Mouse (Mus musculus) ovary, postnatal 14 days (tissue): ENCODE measurements around the gene Kin.
A peak's percentile ranks its signal among the peaks of the same experiment; 100 is the strongest.

ENCODE experiments used
- DNase-seq: peaks from one replicate; pipeline ENCODE4 v3.0.0; 2022; ENCODE audit warnings: low spot score

The Kin gene

DNA sequence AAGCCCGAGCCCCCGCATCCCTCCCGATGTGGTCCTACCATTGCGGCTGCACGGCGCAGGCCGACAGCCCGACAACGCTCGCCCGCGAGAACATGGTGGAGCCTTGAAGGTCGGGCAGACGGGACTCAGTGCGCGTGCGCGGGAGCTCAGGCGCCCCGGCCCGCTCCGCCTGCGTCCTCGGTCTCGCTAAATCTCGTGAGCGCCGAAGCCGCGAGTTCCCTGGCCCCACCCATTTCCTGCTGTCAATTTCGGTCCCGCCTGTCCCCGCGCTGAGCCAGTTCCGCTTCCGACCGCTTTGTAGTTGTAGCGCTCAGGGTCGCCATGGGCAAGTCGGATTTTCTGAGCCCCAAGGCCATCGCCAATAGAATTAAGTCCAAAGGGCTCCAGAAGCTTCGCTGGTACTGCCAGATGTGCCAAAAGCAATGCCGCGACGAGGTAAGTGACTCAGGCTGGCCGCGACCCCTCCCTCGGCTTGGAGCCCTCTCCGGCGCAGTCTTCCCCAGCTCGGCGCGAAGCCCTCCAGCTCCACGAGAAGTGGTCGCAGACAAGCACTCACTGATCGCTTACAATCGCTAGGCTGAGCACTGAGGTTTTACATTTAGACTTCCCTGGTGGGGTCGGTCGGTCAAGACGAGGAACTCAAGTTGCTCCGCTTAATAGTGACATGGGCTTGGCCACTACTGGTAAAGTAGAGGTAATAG, at the start of gene Kin, which contains the start of gene Atp5c1:
Kin (plus strand) TSS at position 284 of the 701 bp plus-strand sequence.
Atp5c1 (minus strand) TSS at position 201 of the 701 bp plus-strand sequence.
- DNase-seq: peak; percentile 92

DNA sequence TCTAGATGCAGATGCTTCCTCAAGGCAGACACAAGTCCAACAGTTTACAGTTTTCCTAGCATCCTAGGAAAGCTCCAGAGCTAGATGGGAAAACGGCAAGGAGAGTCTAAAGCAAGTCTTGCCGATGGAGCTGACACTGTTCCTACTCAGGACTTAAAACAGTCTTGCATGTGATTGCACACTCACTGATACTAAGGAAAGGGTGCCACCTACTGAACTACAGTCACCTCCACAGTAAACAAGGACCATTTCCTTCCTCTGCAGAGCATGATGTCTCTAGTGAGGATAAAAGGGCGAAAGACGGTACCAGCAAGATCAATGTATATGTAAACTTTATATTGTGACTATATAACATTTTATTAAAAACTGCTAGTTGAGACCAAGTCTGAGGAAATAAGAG, 46.7 kb upstream of the Kin start:
- DNase-seq: no peak

DNA sequence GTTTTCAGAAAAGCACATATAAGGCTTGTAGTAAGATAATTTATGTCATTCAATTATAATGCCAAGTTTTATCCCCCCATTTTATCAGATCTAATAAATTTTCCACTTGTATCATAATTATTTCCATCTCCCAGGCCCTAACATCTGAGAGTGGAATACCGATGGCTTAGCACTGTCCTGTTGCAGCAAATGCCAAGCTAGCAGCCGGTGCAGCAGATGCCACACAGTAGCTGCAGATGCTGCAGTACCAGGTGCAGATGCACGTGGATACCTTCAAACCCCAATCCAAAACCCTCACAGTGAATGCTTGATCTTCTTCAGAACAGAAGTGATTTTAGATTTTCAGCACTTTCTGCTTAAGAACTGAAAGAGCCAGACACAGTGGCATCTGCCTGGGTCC, 45.4 kb upstream of the Kin start:
- no peak for DNase-seq

DNA sequence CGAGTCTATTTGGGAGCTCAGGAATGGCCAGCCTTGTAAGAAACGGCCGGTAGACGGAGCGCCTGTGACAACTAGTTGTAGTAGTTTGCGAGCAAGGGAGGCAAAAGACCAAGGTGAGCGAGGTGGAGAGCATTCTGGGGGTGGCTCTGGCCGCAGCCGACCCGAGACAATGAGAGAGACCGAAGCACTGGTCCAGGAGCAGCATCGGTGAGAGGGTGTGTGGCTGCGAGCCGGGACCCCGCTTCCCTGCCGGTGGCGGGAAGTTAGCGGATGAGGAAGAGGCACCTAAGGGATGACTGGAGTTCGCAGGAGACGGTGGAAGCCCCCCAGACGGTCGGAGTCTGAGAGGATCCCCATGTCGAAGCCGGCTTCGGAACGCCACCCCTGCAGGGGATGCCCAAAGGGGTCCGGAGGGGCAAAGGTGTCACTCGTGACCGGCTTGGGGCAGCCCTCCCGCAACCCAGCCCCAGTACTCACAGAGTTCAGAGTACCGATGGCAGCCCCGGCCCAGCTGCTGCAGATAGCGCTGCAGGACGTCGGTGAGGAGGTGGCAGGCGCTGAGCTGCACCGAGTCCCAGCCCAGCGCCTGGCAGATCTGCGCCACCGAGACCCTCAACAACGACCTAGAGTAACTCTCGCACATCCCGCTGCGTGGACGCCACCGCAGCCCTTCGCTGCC, 32.5 kb upstream of the Kin start:
- DNase-seq: peak; percentile 7

DNA sequence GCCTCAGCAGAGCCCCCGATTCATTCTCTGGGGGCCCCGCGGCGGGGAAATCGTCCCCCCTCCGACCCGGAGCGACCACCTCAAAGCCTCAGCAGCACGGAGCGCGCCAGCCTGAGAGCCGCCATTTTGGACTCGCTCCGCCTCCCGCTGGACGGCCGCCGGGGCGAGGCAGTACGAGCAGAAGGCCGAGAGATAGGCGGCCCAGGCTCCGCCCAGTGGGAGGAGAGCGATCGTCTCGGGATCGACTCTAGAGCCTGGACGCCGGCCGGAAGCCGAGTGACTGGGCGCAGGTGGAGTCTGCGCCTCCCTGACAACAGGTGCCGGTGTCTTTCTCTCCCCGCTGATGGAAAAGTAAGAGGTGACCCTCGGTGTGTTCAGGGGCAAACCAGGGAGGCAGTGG, 31.9 kb upstream of the Kin start, which contains the start of gene Taf3:
Taf3 (minus strand) TSS at position 136 of the 400 bp plus-strand sequence.
- peak; percentile 85 for DNase-seq

DNA sequence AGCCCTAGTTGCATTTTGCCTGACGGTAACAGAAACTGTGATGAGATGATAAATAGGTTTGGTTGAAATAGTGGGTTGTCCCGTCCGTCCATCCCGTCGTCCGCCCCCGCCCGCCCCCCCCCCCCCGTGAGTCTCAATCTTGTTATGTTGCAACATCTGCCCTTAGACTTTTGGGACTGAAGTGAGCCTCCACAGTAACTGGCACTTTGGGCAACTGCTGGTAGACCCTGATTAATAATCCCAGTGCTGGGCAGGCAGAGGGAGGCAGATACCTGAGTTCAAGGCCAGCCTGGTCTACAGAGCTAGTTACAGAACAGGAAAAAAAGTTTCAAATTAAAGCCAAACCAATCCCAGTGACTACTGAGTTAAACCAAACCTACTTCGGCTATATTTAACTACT, 30.9 kb upstream of the Kin start:
- no peak for DNase-seq

DNA sequence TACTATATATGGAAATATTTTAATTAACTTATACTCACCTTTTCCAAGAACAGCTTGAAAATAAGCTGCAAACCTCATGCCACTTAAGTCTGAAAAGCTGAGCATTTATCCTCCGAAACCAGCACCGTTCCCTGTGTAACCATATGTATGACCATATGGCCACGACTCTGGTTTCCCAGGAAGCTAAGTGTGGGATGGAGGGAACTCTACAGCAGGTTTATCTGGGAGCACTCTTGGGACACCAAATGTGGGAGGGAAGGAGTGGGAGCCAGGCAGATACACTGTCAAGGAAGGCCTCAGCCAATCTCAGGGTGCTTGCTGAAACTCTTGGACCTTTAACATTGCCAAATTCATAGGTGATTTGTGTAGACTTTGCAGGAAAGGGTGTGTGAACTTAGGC, 29.5 kb upstream of the Kin start:
- no peak for DNase-seq

DNA sequence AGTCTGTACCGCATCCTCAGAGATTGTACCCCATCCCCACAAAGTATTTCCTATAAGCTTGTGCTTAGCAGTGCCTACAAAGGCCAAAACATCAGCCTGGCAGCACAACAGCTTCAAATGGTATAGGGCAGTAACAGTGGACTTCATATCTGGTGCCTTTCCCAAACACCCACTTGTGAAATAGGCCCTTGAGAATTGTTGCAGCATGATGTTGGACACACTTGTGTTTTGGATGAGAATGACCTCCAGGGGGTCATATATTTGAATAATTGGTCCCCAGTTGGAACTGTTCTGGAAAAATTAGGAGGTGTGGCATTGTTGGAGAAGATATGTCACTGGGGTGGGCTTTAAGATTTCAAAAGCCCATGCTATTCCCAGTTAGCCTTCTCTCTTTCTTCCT, 28.4 kb upstream of the Kin start:
- DNase-seq: no peak

DNA sequence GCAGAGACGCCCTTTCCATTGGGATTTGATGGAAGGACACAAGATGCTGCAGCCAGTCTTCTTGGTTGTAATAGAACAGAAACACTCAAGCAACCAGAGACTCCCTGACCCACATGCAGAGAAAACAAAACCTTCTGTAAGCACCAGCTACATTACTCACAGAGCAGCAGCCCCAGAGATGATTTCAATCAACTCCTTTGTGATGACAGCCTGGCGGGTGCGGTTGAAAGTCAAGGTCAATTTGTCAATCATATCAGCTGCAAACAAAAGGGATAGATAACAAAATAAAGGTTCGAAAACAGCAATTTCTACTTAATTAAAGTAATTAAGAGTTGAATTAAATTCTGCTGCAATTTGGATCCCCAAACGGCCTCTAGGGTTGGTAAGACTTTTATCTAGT, 21.6 kb upstream of the Kin start:
- DNase-seq: no peak

DNA sequence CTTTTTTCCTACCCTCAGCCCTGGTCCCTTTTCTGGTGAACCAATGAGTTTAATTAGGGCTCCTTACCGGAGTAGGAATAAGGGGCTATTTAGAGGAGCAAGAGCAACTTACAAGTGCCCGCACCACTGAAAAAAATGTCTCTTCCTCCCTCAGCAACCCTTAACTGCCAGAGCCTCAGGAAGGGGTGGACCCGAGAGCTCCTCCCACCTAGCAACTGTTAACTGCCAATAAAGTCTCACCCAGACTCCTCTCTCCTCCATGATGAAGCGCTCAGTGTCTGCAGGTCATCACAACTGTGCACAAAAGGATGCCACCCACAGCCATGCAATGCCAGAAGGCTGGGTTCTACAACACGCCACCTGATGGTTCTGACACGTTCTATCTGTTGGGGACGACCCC, 8.6 kb upstream of the Kin start:
- DNase-seq: no peak

DNA sequence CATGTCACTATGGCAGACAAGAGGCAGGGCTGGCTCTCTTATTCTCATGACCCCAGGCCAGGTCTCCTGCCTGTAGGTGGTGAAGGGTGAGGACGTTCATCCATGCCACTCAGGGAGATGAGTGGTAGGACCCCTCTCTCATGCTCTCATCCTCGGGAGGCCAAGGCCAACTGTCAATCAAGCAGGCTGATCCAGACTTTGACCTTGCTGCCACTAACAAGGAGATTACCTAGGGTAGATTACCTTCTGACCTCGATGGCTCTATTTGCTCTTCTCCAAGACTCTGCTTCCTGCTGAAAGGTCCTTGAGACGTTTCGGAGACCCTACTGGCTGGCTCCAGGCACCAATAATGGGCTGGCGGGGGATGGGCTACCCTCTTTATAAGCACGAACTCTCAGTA, 5.9 kb upstream of the Kin start:
- no peak for DNase-seq

DNA sequence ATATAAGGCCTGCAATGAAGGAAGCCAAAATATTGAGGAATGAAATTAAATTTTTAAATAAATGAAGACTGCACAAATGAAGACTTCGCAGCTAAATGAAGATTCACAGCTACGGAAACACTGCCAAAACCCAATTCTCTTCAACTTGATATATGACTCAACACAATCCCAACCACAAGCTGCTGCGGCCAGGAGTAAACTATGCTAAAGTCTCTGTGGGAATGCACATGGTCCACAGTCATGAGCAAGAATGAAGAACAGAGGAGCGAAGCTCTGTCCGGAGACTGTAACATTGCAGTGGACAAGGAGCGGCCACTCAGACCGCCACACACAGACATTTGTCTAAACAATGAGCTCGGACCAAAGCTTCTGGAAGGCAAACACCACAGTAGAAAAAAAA, 3.7 kb upstream of the Kin start:
- DNase-seq: no peak

DNA sequence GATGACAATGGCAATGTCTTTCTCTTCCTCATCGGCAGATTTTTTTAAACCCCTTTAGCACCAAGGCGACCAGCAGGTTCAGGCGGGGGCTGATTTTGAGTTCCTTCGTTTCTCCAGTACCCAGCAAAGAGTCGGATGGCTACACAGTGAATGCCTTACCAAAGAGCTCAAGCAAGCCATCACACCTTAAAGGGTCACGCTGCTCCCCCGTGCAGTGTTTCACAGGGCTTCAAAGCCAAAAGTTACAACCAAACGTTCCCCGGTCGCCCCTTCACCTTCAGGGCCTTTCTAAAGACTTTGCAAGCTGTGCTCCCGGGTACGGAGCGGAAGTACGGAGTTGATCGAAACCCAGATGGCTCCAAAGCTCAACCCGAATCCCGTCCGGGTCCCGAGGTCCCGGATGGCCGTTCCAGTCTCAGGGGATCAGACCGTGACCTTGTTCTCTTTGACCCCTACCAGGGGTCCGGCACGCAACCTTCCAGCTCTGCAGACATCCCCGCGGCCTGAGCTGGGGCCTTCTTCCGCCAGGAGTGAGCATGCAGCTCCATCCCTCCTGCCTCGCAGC, 566 bp upstream of the Kin start:
- peak; percentile 5 for DNase-seq

DNA sequence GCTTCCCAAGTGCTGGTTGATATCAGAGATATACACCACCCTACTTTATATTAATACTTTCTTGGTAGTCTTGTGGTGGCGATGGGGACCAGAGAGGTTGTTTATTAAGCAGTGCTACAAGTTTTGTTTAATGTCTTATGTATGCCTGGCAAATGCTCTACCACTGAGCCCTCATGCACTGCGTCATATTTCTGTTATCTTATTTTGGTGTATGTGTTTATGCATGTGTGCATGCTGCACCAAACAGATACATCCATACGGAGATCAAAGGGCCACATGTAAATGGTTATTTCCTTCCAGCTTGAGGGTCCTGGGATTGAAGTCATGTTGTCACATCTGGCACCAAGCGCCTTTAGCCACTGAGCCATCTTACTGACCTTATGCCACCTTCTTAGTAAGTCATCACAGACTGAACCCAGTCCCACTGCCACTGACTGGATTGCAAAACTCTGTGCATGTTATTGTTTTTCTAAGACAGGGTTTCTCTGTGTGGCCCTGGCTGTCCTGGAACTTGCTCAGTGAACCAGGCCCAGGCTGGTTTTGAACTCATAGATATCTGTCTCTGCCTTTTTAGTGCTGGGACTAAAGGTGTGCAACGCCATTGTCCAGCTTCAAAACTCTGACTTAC, 1.2 kb downstream of the Kin start:
- DNase-seq: no peak

DNA sequence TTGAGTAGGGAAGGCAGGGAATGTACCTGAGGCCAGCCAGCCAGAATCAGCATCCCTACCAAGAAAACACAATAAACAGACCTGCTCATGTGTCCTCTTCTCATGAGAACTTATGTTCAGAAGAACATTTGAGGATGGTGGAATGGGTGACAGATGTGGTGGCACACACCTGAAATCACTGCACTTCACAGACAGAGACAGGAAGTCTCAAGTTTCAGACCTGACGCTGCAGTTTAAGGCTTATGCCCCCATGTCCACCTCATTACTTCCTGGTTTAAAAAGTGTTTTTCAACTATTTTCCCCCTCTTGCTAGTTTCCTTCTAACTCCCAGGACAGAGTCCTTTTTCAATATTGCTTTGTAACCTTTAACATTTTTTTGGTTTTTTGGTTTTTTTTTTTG, 2.3 kb downstream of the Kin start:
- DNase-seq: no peak

DNA sequence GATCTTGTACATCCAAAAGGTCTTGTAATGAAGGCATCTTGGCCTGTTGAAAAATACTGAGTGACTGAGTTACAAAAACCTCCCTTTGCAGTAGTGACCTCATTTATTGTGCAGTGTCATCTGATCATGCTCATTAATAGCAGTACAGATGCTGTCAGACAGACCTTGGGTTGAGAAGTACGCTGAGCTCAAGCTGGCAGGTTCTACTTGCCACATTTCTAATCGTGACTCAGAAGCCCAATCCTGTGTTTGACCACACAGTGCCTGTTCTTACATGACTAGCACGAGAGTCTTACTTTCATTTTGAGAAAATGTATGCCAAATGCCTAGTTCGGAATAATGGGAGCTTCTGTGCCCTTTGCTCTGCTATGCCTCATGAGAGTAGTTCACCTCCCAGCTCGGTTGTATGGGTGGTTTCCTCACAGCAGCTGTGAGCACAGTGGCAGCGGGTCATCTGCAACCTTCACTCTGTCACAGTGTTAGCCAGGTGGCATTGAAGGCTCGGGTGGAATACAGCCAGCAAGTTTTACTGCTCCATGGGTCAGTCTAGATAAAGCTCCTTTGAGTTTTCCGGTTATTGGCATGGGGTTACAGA, 7.0 kb downstream of the Kin start:
- DNase-seq: no peak

DNA sequence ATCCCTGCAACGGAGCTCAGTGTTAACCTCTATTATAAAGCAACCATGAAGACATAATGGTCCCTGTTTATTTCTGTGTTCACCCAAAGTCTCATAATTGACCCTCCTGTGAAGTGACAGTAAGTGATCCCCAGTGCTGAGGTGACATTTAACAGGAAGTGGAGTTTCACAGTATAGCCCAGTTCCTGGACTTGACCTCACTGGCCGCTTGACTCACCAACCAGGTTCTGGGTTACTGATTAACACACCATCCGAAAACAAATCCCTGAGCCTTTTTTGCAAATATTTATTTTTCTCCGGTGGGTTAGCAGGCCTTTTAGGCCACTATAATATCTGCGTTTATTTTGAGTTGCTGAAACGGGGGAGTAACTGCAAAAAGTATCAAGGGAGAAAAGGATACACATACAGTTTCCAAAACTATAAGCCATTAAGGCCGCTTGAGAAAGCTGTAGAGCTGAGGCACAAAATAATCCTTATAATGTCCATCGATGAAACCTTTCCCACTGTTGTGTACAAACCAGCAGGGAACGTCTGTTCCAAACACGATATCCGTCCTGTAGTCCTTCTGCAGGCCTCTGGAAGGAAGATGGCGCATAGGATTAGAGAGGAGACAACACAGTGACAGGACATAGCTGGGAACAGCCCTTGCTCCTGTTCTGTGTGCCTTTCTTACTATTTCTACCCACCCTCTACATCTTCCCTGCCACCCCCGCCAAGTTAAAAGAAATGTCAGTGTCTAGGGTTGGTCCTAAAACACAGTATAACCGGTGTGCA, 14.1 kb downstream of the Kin start:
- DNase-seq: no peak

DNA sequence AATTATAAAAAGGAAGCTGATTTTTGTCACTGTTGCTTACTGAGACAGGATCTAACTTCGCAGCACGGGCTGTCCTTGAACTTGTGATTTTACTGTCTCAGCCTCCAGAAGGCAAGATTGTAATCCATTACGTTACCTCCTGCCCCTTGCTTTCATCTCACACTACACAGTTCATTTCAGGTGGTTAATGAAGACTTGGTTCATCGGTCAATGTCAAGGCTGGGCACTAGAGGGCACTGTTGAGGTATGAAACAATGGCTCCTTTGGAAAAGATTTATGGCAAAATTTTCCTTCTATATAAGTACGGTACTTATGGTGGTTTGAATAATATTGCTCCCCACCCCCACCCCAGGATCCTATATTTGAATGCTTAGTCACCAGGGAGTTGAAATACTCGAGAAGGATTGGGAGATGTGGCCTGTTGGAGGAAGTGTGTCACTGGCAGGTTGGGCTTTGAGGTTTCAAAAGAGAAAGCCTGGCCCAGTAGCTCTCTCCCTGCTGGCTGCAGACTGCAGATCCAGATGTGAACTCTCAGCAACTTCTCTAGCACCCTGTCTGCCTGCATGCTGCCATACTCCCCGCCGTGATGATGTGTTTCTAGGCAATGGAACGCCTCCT, 18.3 kb downstream of the Kin start:
- peak; percentile 48 for DNase-seq

DNA sequence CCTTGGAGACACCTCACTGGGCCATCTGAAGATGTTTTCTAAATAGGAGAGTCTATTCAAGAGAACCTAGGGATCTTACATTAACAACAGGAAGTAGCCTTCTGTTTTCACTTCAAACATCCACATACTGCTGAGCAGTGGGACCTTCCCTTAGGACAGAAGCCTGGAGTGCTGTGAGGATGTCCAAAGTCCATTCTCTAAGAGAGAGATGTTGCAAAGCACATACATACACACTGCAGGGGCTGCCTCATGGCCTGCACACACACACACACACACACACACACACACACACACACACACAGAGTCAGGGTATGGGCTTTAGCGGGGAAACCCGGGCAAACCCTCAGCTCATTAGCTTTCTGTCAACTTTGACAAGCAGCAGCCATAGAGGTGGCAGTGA, 20.1 kb downstream of the Kin start:
- DNase-seq: no peak

DNA sequence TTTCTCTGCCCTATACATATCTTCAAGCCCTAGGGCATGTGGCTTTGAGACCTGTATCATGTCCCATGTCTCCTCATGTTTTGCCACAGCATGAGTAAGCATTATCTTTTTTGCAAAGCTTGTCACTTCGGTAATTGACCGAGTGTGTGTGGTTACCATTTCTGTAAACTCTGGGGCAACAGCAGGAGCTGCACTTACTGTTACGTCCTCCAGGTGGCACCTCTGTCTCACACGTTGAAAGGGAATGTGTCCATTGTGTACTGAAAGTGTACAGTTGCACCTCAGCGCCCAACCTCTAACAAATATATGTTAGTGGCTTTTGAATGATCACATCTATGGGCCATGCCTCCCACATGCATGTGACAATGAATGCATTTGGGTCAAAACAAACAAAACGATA, 20.8 kb downstream of the Kin start:
- peak; percentile 44 for DNase-seq

DNA sequence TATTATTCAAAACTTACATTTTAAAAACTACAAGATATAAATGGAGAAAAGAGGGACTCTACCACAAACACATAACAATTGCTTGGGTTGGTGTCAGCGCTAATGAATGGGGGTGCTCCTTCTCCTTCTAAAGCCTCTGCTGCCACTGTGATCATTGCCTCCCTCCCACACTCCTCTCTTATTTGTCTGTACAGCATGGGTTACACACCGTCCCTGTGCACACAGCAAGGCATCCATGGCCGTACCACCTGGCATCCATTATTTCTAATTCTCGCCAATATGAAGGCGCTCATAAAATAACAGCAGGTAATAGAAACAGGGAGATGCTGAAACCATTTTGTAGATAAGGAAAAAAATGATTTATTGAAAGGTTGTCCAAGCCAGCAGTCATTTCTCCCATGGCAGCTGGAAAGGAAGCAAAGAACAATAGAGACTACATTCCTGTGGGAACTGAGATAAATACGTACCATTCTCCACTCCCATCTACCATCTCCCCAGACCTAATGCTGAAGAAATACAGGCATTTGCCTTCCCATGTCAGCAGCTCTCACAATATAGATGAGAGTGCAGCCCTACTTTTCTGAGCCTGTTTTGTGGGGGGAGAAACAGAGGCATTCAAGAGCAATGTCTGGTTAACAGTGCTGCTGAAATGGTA, 28.3 kb downstream of the Kin start:
- DNase-seq: no peak
